Mouse (Mus musculus) adipose tissue, adult 10 weeks (tissue): ENCODE results near the gene Il1f8. TPM values are rescaled to one million over a fixed set of nuclear protein-coding genes. Genes with fewer than 3 reads are reported as not detected.

Source experiments
- polyA plus RNA-seq: library from polyadenylated mRNA; stranded (reverse); fragments of 350-450 nt; fragmentation: Illumina TruSeq; extraction: RNeasy Lipid Tissue Mini Kit (QIAGEN cat#74804); gene quantifications from one replicate; pipeline ENCODE4 v1.2.3, GENCODE M21; 2014; ENCODE audit warnings: low read depth, low replicate concordance

Gene Il1f8
- polyA plus RNA-seq: not detected

DNA sequence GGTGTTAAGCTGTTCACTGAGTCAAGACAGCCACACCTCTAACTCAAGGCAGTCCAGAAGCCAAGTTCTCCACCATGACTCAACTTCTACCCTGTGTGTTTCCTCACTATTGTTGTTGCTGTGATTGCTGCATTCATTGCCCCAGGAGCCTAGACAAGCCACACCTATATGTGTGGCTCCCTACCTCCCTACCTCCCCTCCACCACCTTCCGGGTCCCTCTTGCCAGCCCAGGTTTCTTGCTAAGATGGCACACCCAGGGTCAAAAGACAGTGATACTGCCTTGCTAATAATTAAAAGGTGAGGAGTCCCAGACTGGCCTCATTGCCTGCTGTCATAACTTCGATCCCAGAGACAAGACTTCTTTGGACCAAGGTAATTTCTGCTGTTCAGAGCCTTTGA, at the start of gene Il1f8:
Gene Il1f8 (plus strand): TSS at position 301 of the 400 bp plus-strand sequence.

DNA sequence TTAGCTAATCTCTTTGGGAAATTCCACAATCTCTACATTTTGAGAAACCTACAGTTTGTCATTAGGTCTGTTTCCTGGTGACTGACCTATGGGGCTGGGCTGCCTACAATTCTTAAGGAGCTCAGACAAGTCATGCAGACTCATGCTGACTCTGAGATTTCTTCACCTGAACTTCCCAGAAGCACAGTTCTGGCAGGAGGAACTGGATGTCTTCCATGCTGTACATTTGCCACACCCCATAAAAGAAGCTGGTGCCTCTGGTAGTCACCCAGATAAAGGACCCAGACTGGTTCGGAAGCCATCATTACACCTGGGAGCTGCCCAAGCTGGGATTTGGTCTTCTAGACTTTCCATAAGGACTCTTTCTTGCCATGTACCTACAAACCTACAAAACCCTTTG, 33.2 kb downstream of the Il1f8 start, which contains the start of gene Il1f9:
Gene Il1f9 (plus strand): TSS at position 301 of the 400 bp plus-strand sequence.

Other genes with a start within 250 kb of the Il1f8 start
- gene Hnmt, start 103.8 kb upstream of the Il1f8 start, polyA plus RNA-seq: 27.7 TPM
- not detected for gene Tbpl2, start 56.6 kb upstream of the Il1f8 start, polyA plus RNA-seq
- gene Il1f9, start 33.3 kb downstream of the Il1f8 start, polyA plus RNA-seq: not detected
- not detected for gene Il1f6, start 62.3 kb downstream of the Il1f8 start, polyA plus RNA-seq
- gene Il1f5, start 123.8 kb downstream of the Il1f8 start, polyA plus RNA-seq: 0.45 TPM
- gene Il1f10, start 138.0 kb downstream of the Il1f8 start, polyA plus RNA-seq: not detected
- gene Il1rn, start 183.7 kb downstream of the Il1f8 start, polyA plus RNA-seq: 1.5 TPM
- 8.5 TPM for gene Psd4, start 214.4 kb downstream of the Il1f8 start, polyA plus RNA-seq